Mouse (Mus musculus) kidney, postnatal 25 days (tissue): Measurements from ENCODE around the gene Vmn1r117.
"Not testable (repeated sequence)": the region's sequence is repeated elsewhere in the genome, so short reads cannot be mapped to it uniquely, and the experiment has no call there.

Experiments
- DNase-seq, 2 experiments: peaks; one replicate each; pipeline ENCODE4 v3.0.0; 2021; ENCODE audit warnings: mixed read lengths in 2 of 2

The Vmn1r117 gene

DNA sequence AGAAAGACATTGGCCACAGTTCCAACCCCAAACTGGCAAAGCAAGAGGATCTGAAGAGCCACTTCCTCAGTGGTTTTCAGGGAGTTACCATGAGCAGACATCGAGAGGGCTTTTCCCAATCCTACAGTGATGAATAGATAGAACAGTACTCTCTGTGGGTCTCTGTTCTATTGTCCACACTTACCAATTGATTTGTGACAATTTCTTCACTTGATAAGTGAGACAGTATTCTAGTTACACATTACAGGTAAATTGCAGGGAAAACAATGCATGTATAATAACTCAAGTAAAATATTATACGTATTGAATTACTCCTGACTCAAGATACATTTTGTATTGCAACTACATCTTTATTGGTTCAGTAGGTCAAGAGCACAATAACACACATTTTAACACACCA, at the start of gene Vmn1r117:
TSS of gene Vmn1r117 (minus strand) at position 101 of the 400 bp plus-strand sequence.
- DNase-seq: not testable (repeated sequence)

DNA sequence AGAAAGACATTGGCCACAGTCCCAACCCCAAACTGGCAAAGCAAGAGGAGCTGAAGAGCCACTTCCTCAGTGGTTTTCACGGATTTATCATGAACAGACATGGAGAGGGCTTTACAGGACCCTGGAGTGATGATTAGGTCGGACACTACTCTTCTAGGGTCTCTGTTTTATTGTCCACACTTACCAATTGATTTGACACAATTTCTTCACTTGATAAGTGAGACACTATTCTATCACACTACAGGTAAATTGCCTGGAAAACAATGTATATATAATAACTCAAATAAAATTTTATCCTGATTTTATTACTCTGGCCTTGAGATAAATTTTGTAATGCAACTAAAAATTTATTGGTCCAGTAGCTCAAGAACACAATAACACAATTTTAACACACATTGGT, 28.3 kb upstream of the Vmn1r117 start, which contains the start of gene Vmn1r118:
TSS of gene Vmn1r118 (minus strand) at position 101 of the 400 bp plus-strand sequence.
- DNase-seq: not testable (repeated sequence)

DNA sequence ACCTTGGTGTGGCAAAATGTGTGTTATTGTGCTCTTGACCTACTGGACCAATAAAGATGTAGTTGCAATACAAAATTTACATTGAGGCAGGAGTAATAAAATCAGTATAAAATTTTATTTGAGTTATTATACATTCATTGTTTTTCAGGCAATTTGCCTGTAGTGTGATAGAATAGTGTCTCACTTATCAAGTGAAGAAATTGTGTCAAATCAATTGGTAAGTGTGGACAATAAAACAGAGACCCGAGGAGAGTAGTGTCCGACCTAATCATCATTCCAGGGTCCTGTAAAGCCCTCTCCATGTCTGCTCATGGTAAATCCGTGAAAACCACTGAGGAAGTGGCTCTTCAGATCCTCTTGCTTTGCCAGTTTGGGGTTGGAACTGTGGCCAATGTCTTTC, 12.0 kb downstream of the Vmn1r117 start, which contains the start of gene Vmn1r116:
TSS of gene Vmn1r116 (plus strand) at position 301 of the 400 bp plus-strand sequence.
- not testable (repeated sequence) for DNase-seq

DNA sequence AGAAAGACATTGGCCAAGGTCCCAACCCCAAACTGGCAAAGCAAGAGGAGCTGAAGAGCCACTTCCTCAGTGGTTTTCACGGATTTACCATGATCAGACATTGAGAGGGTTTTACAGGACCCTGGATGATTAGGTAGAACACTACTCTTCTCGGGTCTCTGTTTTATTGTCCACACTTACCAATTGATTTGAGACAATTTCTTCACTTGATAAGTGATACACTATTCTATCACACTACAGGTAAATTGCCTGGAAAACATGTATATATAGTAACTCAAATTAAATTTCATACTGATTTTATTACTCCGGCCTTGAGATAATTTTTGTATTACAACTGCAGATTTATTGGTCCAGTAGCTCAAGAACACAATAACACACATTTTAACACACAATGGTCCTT, 39.0 kb downstream of the Vmn1r117 start, which contains the start of gene Vmn1r115:
TSS of gene Vmn1r115 (minus strand) at position 101 of the 400 bp plus-strand sequence.
- not testable (repeated sequence) for DNase-seq
